Mouse (Mus musculus) testis, adult 2 months (tissue): ENCODE measurements around the gene Frs2. TPM values are rescaled to one million over a fixed set of nuclear protein-coding genes. Genes with fewer than 3 reads are reported as not detected.

Experiments
- H3K27ac ChIP-seq: fragments of 200-500 bp; 2 replicates; pipeline ENCODE4 v1.5.1; 2012; ENCODE audit warnings: low read depth, low read length; ENCODE audit not compliant: control insufficient read depth, insufficient read depth
- H3K27me3 ChIP-seq: fragments of 200-500 bp; 2 replicates; pipeline ENCODE4 v1.6.1; 2012; ENCODE audit warnings: mild to moderate bottlenecking, low read length, moderate library complexity; ENCODE audit not compliant: control insufficient read depth, insufficient read depth
- H3K36me3 ChIP-seq: fragments of 200-500 bp; 2 replicates; pipeline ENCODE4 v1.6.1; 2012; ENCODE audit warnings: mild to moderate bottlenecking, low read length; ENCODE audit not compliant: control insufficient read depth, insufficient read depth
- H3K4me1 ChIP-seq: fragments of 200-500 bp; 2 replicates; pipeline ENCODE4 v1.6.1; 2012; ENCODE audit warnings: low read length; ENCODE audit not compliant: control insufficient read depth, insufficient read depth
- H3K4me3 ChIP-seq: fragments of 200-500 bp; 2 replicates; pipeline ENCODE4 v1.5.1; 2012; ENCODE audit warnings: low read depth, mild to moderate bottlenecking, low read length, moderate library complexity, mixed read lengths; ENCODE audit not compliant: control insufficient read depth
- CTCF ChIP-seq: fragments of 200-500 bp; IDR thresholded peaks from 2 replicates; pipeline ENCODE4 v1.5.1; 2012; ENCODE audit warnings: low read depth, mild to moderate bottlenecking, inconsistent platforms, low read length, moderate library complexity; ENCODE audit not compliant: control insufficient read depth, insufficient read depth, insufficient replicate concordance
- POLR2A ChIP-seq: fragments of 200-500 bp; IDR thresholded peaks from 2 replicates; pipeline ENCODE4 v1.6.1; 2012; ENCODE audit warnings: low read depth, mild to moderate bottlenecking, inconsistent platforms, low read length, moderate library complexity; ENCODE audit not compliant: control insufficient read depth
- polyA plus RNA-seq: library from polyadenylated mRNA; depleted of rRNA; stranded (reverse); fragments of >200 nt; gene quantifications from 2 replicates; pipeline ENCODE4 v1.2.3, GENCODE M21; 2012

Frs2 gene
- polyA plus RNA-seq, 1 experiment, result 10.3 TPM

DNA sequence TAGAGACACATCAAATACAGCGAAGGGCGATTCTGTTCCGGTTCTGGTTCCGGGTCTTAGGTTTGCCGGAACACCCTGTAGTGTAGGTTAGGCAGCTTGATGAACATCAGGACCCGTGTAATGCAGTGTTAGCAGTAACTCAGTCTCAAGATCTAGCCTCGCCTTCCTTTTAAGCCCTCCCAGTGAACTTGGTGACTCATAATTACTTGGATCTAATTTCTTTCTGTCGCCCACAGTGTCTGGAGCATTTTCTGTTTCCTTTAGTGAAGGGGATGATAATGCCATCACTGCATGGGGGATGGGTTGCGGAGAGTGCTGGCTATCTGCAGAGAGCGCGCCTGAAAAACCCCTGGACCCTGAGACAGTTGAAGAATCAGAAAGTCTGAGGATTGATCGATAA lies 26.3 kb upstream of the Frs2 start:
- H3K4me1 ChIP-seq, result peaks cover 10% of the 10 kb centered on the region
- H3K4me3 ChIP-seq, result peak overlapping the region; percentile 87
- H3K27me3 ChIP-seq, result no peaks in the 10 kb centered on the region
- H3K36me3 ChIP-seq, result no peaks in the 10 kb centered on the region
- TF ChIP-seq CTCF (no peak), POLR2A (no peak)
- H3K27ac ChIP-seq, result no peak overlapping the region

DNA sequence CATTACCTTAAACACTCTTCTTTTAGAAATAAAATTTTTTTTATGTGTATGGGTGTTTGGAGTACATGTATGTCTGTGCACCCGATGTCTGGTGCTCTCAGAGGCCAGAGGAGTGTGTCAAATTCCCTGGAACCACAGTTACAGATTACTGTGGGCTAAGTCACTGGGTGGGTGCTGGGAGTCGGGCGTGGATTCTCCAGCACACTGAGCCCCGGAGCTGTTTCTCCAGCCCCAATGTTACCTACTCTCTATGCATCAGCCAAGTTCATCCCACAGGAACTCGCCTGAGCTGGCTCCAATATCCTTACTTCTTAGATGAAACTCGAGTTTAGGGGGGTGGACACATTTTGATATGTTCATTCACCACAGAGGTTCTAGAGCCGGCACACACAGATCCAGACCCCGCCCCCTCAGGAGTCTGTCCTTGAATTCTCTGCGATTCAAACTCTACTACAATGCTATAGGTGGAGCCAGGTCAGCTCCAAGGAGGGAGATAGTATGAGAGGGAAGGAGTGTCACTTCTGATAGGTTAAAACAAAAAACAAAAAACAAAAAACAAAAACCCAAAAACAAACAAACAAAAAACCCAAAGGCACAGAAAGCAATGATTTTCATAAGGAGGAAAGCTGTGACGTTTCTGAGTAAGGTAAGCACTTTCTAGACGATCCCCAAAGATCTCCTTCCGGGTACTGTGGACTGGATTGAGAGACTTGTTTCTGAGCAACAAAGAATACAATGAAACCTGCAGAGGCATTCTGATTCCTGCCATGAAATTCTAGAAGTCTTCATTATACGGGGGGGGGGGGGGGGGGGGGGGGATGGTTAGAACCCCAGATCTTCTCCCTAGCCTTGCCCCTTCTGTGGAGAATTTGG lies 25.5 kb upstream of the Frs2 start:
- Histone ChIP-seq H3K36me3 (no peaks in the 10 kb centered on the region), H3K27ac (no peak overlapping the region), H3K27me3 (no peaks in the 10 kb centered on the region), H3K4me3 (peak overlapping the region; percentile 87), H3K4me1 (peaks cover 10% of the 10 kb centered on the region)
- TF ChIP-seq POLR2A (no peak), CTCF (no peak)

GRCm38 (mm10) chr10:117173111-117173510 lies 24.8 kb upstream of the Frs2 start:
- TF ChIP-seq POLR2A (no peak), CTCF (no peak)
- H3K4me3 ChIP-seq, result no peak overlapping the region; the same call in 1 of the 2 replicates
- H3K27me3 ChIP-seq, result no peaks in the 10 kb centered on the region
- H3K36me3 ChIP-seq, result no peaks in the 10 kb centered on the region
- H3K27ac ChIP-seq, result no peak overlapping the region
- peaks cover 10% of the 10 kb centered on the region for H3K4me1 ChIP-seq

- H3K36me3 ChIP-seq, result no peaks in the 10 kb centered on the region
- H3K27me3 ChIP-seq, result no peaks in the 10 kb centered on the region
- no peak overlapping the region for H3K27ac ChIP-seq
- peaks cover 10% of the 10 kb centered on the region for H3K4me1 ChIP-seq
- TF ChIP-seq CTCF, result no peak
- no peak for TF ChIP-seq POLR2A
- H3K4me3 ChIP-seq, result peak overlapping the region; percentile 16; the same call in 1 of the 2 replicates
Measured at GRCm38 (mm10) chr10:117172069-117172468, 23.7 kb upstream of the Frs2 start.

DNA sequence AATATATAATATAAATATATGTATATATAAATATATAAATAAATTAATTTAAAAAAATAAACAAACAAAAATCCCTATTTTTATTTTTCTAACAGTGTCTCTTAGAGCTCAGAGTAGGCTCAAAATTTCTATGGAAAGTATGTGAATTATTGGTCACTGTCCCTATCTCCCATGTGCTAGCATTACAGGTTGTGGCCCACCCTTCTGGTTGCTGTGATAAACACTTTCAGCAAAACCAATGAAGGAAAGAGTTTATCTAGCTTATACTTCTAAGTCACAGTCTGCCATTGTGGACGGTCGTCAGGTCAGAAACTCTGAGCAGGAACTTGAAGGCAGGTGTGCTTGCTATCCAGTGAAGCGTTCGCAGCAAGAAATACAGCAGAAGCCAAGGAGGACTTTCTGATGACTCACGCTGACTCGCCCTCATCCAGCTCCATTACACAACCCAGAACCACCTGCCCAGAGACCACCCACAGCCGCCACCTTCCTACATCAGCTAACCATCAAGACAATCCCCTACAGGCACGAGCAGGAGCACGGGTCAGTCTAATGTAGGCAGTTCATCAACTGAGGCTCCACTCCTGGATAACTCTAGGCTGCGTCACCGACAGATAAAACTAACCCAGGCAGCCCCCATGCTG lies 18.6 kb upstream of the Frs2 start:
- no peak overlapping the region for H3K4me3 ChIP-seq
- H3K27ac ChIP-seq, result no peak overlapping the region
- TF ChIP-seq CTCF (no peak), POLR2A (no peak)
- peaks cover 7% of the 10 kb centered on the region for H3K4me1 ChIP-seq
- H3K36me3 ChIP-seq, result no peaks in the 10 kb centered on the region
- H3K27me3 ChIP-seq, result no peaks in the 10 kb centered on the region

DNA sequence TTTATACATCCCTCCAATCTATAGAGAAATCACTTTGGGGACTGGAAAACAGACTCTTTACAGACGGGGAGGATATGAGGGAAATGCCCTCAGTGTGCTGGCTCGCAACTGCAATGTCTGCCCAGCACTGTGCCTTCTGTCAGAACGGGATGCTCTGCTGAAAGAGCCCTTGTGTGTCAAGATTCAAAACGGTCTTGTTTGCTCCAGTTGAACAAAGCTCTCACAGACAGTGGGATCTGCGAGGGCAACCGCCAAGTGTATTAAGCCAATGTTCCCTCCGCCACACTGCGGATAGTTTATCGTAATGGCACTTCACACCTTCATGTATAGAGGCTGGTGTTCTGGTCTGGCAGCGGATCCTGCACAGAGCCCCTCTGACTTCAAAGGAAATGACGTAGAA lies 14.3 kb upstream of the Frs2 start:
- H3K27me3 ChIP-seq, result no peaks in the 10 kb centered on the region
- no peak overlapping the region for H3K4me3 ChIP-seq
- H3K36me3 ChIP-seq, result no peaks in the 10 kb centered on the region
- no peak for TF ChIP-seq CTCF
- peaks cover 7% of the 10 kb centered on the region for H3K4me1 ChIP-seq
- H3K27ac ChIP-seq, result no peak overlapping the region

GRCm38 (mm10) chr10:117160099-117160498 lies 11.8 kb upstream of the Frs2 start:
- no peak overlapping the region for H3K4me3 ChIP-seq
- TF ChIP-seq CTCF, result no peak
- no peak for TF ChIP-seq POLR2A
- no peaks in the 10 kb centered on the region for H3K36me3 ChIP-seq
- H3K27ac ChIP-seq, result no peak overlapping the region
- H3K4me1 ChIP-seq, result peaks cover 7% of the 10 kb centered on the region
- no peaks in the 10 kb centered on the region for H3K27me3 ChIP-seq
